In the genomic region with DNA sequence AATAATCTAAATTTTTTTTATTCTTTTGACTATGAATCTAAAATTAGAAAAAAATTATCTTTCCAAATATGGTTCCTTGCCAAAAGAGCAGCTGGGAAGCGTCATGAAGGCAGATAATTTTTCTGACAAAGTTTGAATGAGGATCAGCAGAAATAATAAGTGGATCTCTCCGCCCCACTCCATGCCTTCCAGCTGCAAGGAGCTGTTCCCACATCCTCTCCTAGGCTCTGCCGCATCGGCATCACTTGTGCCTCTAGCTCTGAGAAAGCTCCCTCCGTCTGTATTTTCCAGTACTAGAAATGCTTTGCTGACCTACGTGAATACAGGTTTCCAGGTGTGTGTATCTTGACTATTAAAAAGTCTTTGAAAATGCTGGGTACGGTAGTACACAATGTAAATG, we compare ENCODE assay signal across 13 mouse cellular contexts.
DNase-seq lines count a peak whose midpoint lies in the region; ATAC-seq lines count a peak whose summit lies in the region.
"Had no signal": no experiment of that assay in that cellular context is flagged by ENCODE, and none has a peak within 500 bp of the region (broad histone marks: within the 10 kb centered on the region; RNA-seq: fewer than 3 reads in every experiment).

No protein-coding gene starts in this region.

- DNase-seq in heart, adult 18-20 months = peak; percentile 4 to 6
- DNase-seq in layer of hippocampus, postnatal 14 days (ENCODE audit: low spot score in 2 of 2) = peak; percentile 12 to 34
- DNase-seq in layer of hippocampus, postnatal 36 days = no peak
- peak; percentile 13 to 16 for DNase-seq in frontal cortex, postnatal 36 days (ENCODE audit: low spot score in 2 of 2)
- peak; percentile 23 for DNase-seq in lung, postnatal 14 days
- DNase-seq in neural tube, embryonic 10.5 days (ENCODE audit: extremely low spot score, low spot score) = no peak
- no peak for DNase-seq in left cerebral cortex, postnatal 10 days (ENCODE audit: extremely low spot score in 1 of 2, low spot score in 2 of 2)
- DNase-seq: cerebellum, adult 9-11 months; kidney, adult 8-10 months had no signal

- intact Hi-C loops in left cerebral cortex, postnatal 10 days (cut with DNase I) = no loop called here

- no peak overlapping the region for H3K4me2 ChIP-seq in heart, embryonic 12.5 days
- H3K4me2 ChIP-seq: embryonic facial prominence, embryonic 12.5 days; limb, embryonic 15.5 days had no signal

- no peaks in the 10 kb centered on the region for H3K4me1 ChIP-seq in heart, embryonic 12.5 days (replicated peaks)
- H3K4me1 ChIP-seq: embryonic facial prominence, embryonic 12.5 days; limb, embryonic 15.5 days had no signal

- H3K9ac ChIP-seq in heart, embryonic 12.5 days = no peak overlapping the region
- H3K9ac ChIP-seq: embryonic facial prominence, embryonic 12.5 days; limb, embryonic 15.5 days had no signal

- H3K4me3 ChIP-seq in heart, embryonic 12.5 days = no peak overlapping the region
- H3K4me3 ChIP-seq: embryonic facial prominence, embryonic 12.5 days; left cerebral cortex, adult 2 months; limb, embryonic 15.5 days had no signal

- H3K36me3 ChIP-seq in heart, embryonic 12.5 days = no peaks in the 10 kb centered on the region
- H3K36me3 ChIP-seq: embryonic facial prominence, embryonic 12.5 days; limb, embryonic 15.5 days had no signal

- WGBS in heart, embryonic 12.5 days = 66% methylated on average over 7 of the region's 7 CpGs

- H3K27ac ChIP-seq in heart, embryonic 12.5 days (ENCODE audit: poor library complexity, severe bottlenecking) = no peak overlapping the region
- H3K27ac ChIP-seq: embryonic facial prominence, embryonic 12.5 days; left cerebral cortex, adult 2 months; limb, embryonic 15.5 days had no signal

- no peaks in the 10 kb centered on the region for H3K9me3 ChIP-seq in heart, embryonic 12.5 days (replicated peaks)
- H3K9me3 ChIP-seq: embryonic facial prominence, embryonic 12.5 days; limb, embryonic 15.5 days had no signal

- no peak for ATAC-seq in heart, embryonic 12.5 days (ENCODE audit: insufficient number of reproducible peaks, low FRiP score)

- H3K27me3 ChIP-seq in heart, embryonic 12.5 days (replicated peaks) = no peaks in the 10 kb centered on the region
- H3K27me3 ChIP-seq: embryonic facial prominence, embryonic 12.5 days; limb, embryonic 15.5 days had no signal

Comparison
In these comparisons a context has a peak if more than half of its experiments do, and no peak if none do; other contexts are left out.
1. DNase-seq: peak in heart, adult 18-20 months (2 of 2), layer of hippocampus, postnatal 14 days (2 of 2), frontal cortex, postnatal 36 days (2 of 2) and lung, postnatal 14 days (single experiment); none in layer of hippocampus, postnatal 36 days (0 of 2), neural tube, embryonic 10.5 days (single experiment) and left cerebral cortex, postnatal 10 days (0 of 2).